Mouse (Mus musculus) cerebellum, adult 2 months (tissue): ENCODE data around the gene Zfr.

Experiments
- CTCF ChIP-seq: fragments of 200-500 bp; IDR thresholded peaks from 2 replicates; pipeline ENCODE4 v1.5.1; 2011; ENCODE audit warnings: low read depth, mild to moderate bottlenecking, control low read depth, low read length, moderate library complexity, borderline replicate concordance; ENCODE audit not compliant: insufficient read depth
- POLR2A ChIP-seq: fragments of 200-500 bp; IDR thresholded peaks from 2 replicates; pipeline ENCODE4 v1.6.1; 2011; ENCODE audit warnings: low read length, control low read depth, borderline replicate concordance; ENCODE audit not compliant: insufficient read depth

DNA sequence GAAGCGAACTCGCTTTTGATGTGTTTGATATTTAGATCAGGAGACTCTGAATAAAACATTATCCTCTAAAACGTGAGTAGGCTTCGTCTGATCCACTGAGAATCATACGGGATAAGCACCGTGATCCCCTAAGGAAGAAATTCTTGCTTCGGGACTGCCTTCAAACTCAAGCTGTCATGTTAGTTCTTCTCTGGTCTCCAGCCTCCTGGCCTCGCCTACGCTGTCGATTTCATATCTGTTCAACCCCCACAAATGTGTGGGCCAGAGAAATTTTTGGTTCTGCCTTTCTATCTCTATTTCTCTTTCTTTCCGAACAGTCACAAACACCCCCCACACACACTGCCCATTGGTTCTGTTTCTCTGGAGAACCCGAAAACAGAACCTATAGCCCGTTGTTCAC lies 35.3 kb upstream of the Zfr start:
- TF ChIP-seq POLR2A = no peak
- no peak for TF ChIP-seq CTCF
